Mouse (Mus musculus): ENCODE data around the gene Inpp4a. TPM values are rescaled to one million over a fixed set of nuclear protein-coding genes. Genes with fewer than 3 reads are reported as not detected.

Gene Inpp4a
- total and polyA plus RNA-seq, 3 experiments, result 2.9 to 6.2 (median 6.1) TPM

GRCm38 (mm10) chr1:37430297-37430840 lies 130.7 kb downstream of the Inpp4a start:
- Histone ChIP-seq H3K36me3 (replicated peaks) (peaks cover 64% of the 10 kb centered on the region), H3K9me3 (replicated peaks) (no peaks in the 10 kb centered on the region), H3K4me3 (ENCODE audit: low read depth, low read length) (peak overlapping the region; percentile 85), H3K27me3 (ENCODE audit: insufficient read depth, low read length) (no peaks in the 10 kb centered on the region), H3K4me1 (ENCODE audit: insufficient read depth, low read depth, low read length) (peaks cover 69% of the 10 kb centered on the region)
- DNase-seq (ENCODE audit: low spot score) (no peak), ATAC-seq (ENCODE audit: extremely low read depth, insufficient number of reproducible peaks, low FRiP score, poor library complexity, severe bottlenecking) (no peak)
- TF ChIP-seq CTCF (IDR thresholded peaks at IDR 0.05; ENCODE audit: low read depth, low read length), result no peak
- no peak for TF ChIP-seq GATA2 (IDR thresholded peaks at IDR 0.05; ENCODE audit: borderline replicate concordance, low read depth, low read length)
- TF ChIP-seq TAL1 (conservative IDR thresholded peaks at IDR 0.05; ENCODE audit: low read depth, low read length), result no peak
- TF ChIP-seq POLR2AphosphoS5 (IDR thresholded peaks at IDR 0.05; ENCODE audit: insufficient replicate concordance, low read depth, low read length), result no peak
- TF ChIP-seq GATA1 (IDR thresholded peaks at IDR 0.05; ENCODE audit: borderline replicate concordance, low read length), result no peak

- no peak for ATAC-seq (ENCODE audit: extremely low read depth, insufficient number of reproducible peaks, low FRiP score, poor library complexity, severe bottlenecking)
- Histone ChIP-seq H3K4me3 (ENCODE audit: low read depth, low read length) (no peak overlapping the region), H3K27me3 (ENCODE audit: insufficient read depth, low read length) (no peaks in the 10 kb centered on the region), H3K36me3 (replicated peaks) (peaks cover 93% of the 10 kb centered on the region), H3K4me1 (ENCODE audit: insufficient read depth, low read depth, low read length) (peaks cover 35% of the 10 kb centered on the region), H3K9me3 (replicated peaks) (no peaks in the 10 kb centered on the region)
- TF ChIP-seq GATA1 (IDR thresholded peaks at IDR 0.05; ENCODE audit: borderline replicate concordance, low read length) (no peak), GATA2 (IDR thresholded peaks at IDR 0.05; ENCODE audit: borderline replicate concordance, low read depth, low read length) (no peak), POLR2AphosphoS5 (IDR thresholded peaks at IDR 0.05; ENCODE audit: insufficient replicate concordance, low read depth, low read length) (no peak), CTCF (IDR thresholded peaks at IDR 0.05; ENCODE audit: low read depth, low read length) (no peak), TAL1 (conservative IDR thresholded peaks at IDR 0.05; ENCODE audit: low read depth, low read length) (no peak)
- DNase-seq (ENCODE audit: low spot score), result no peak
Measured at GRCm38 (mm10) chr1:37436419-37436818, 136.8 kb downstream of the Inpp4a start.

- ATAC-seq (ENCODE audit: extremely low read depth, insufficient number of reproducible peaks, low FRiP score, poor library complexity, severe bottlenecking) (no peak), DNase-seq (ENCODE audit: low spot score) (no peak)
- TF ChIP-seq GATA2 (IDR thresholded peaks at IDR 0.05; ENCODE audit: borderline replicate concordance, low read depth, low read length) (no peak), POLR2AphosphoS5 (IDR thresholded peaks at IDR 0.05; ENCODE audit: insufficient replicate concordance, low read depth, low read length) (no peak), TAL1 (conservative IDR thresholded peaks at IDR 0.05; ENCODE audit: low read depth, low read length) (no peak), CTCF (IDR thresholded peaks at IDR 0.05; ENCODE audit: low read depth, low read length) (no peak), GATA1 (IDR thresholded peaks at IDR 0.05; ENCODE audit: borderline replicate concordance, low read length) (no peak)
- Histone ChIP-seq H3K36me3 (replicated peaks) (peaks cover 91% of the 10 kb centered on the region), H3K4me1 (ENCODE audit: insufficient read depth, low read depth, low read length) (no peaks in the 10 kb centered on the region), H3K27me3 (ENCODE audit: insufficient read depth, low read length) (no peaks in the 10 kb centered on the region), H3K4me3 (ENCODE audit: low read depth, low read length) (no peak overlapping the region), H3K9me3 (replicated peaks) (no peaks in the 10 kb centered on the region)
Measured at GRCm38 (mm10) chr1:37442848-37443835, 143.5 kb downstream of the Inpp4a start.

- no peak overlapping the region for H3K4me3 ChIP-seq (ENCODE audit: low read depth, low read length)
- H3K4me1 ChIP-seq (ENCODE audit: insufficient read depth, low read depth, low read length), result no peaks in the 10 kb centered on the region
- H3K27me3 ChIP-seq (ENCODE audit: insufficient read depth, low read length), result no peaks in the 10 kb centered on the region
- DNase-seq (ENCODE audit: low spot score) (no peak), ATAC-seq (ENCODE audit: extremely low read depth, insufficient number of reproducible peaks, low FRiP score, poor library complexity, severe bottlenecking) (no peak)
- H3K9me3 ChIP-seq (replicated peaks), result no peaks in the 10 kb centered on the region
- peaks cover 86% of the 10 kb centered on the region for H3K36me3 ChIP-seq (replicated peaks)
- TF ChIP-seq POLR2AphosphoS5 (IDR thresholded peaks at IDR 0.05; ENCODE audit: insufficient replicate concordance, low read depth, low read length) (no peak), GATA1 (IDR thresholded peaks at IDR 0.05; ENCODE audit: borderline replicate concordance, low read length) (no peak), GATA2 (IDR thresholded peaks at IDR 0.05; ENCODE audit: borderline replicate concordance, low read depth, low read length) (no peak), CTCF (IDR thresholded peaks at IDR 0.05; ENCODE audit: low read depth, low read length) (peak; percentile 57; the same call in 1 of the 2 replicates), TAL1 (conservative IDR thresholded peaks at IDR 0.05; ENCODE audit: low read depth, low read length) (no peak)
Measured at GRCm38 (mm10) chr1:37448361-37449095, 148.9 kb downstream of the Inpp4a start.

- no peak for TF ChIP-seq GATA1 (IDR thresholded peaks at IDR 0.05; ENCODE audit: borderline replicate concordance, low read length)
- TF ChIP-seq POLR2AphosphoS5 (IDR thresholded peaks at IDR 0.05; ENCODE audit: insufficient replicate concordance, low read depth, low read length), result no peak
- no peaks in the 10 kb centered on the region for H3K27me3 ChIP-seq (ENCODE audit: insufficient read depth, low read length)
- no peaks in the 10 kb centered on the region for H3K9me3 ChIP-seq (replicated peaks)
- no peak for DNase-seq (ENCODE audit: low spot score)
- H3K4me3 ChIP-seq (ENCODE audit: low read depth, low read length), result no peak overlapping the region
- no peaks in the 10 kb centered on the region for H3K4me1 ChIP-seq (ENCODE audit: insufficient read depth, low read depth, low read length)
- peaks cover 84% of the 10 kb centered on the region for H3K36me3 ChIP-seq (replicated peaks)
- no peak for ATAC-seq (ENCODE audit: extremely low read depth, insufficient number of reproducible peaks, low FRiP score, poor library complexity, severe bottlenecking)
Measured at GRCm38 (mm10) chr1:37451270-37451669, 151.6 kb downstream of the Inpp4a start.

- H3K9me3 ChIP-seq (replicated peaks), result no peaks in the 10 kb centered on the region
- H3K27me3 ChIP-seq (ENCODE audit: insufficient read depth, low read length), result no peaks in the 10 kb centered on the region
- peak; percentile 47 for DNase-seq (ENCODE audit: low spot score)
- peaks cover 23% of the 10 kb centered on the region for H3K4me1 ChIP-seq (ENCODE audit: insufficient read depth, low read depth, low read length)
- peaks cover 80% of the 10 kb centered on the region for H3K36me3 ChIP-seq (replicated peaks)
- no peak for TF ChIP-seq GATA1 (IDR thresholded peaks at IDR 0.05; ENCODE audit: borderline replicate concordance, low read length)
- no peak for TF ChIP-seq TAL1 (conservative IDR thresholded peaks at IDR 0.05; ENCODE audit: low read depth, low read length)
- no peak for TF ChIP-seq GATA2 (IDR thresholded peaks at IDR 0.05; ENCODE audit: borderline replicate concordance, low read depth, low read length)
- TF ChIP-seq POLR2AphosphoS5 (IDR thresholded peaks at IDR 0.05; ENCODE audit: insufficient replicate concordance, low read depth, low read length), result no peak
- no peak for TF ChIP-seq CTCF (IDR thresholded peaks at IDR 0.05; ENCODE audit: low read depth, low read length)
- H3K4me3 ChIP-seq (ENCODE audit: low read depth, low read length), result no peak overlapping the region
- peak; percentile 73 for ATAC-seq (ENCODE audit: extremely low read depth, insufficient number of reproducible peaks, low FRiP score, poor library complexity, severe bottlenecking)
Measured at GRCm38 (mm10) chr1:37457546-37457945, 157.9 kb downstream of the Inpp4a start.
